Mouse (Mus musculus): ENCODE measurements at regions not wholly inside any gene's neighbourhood (a gene's known extent, or its start where the extent isn't known, plus 50 kb on each side); places are given as distances from the start of the nearest gene placed in this dataset.

DNA sequence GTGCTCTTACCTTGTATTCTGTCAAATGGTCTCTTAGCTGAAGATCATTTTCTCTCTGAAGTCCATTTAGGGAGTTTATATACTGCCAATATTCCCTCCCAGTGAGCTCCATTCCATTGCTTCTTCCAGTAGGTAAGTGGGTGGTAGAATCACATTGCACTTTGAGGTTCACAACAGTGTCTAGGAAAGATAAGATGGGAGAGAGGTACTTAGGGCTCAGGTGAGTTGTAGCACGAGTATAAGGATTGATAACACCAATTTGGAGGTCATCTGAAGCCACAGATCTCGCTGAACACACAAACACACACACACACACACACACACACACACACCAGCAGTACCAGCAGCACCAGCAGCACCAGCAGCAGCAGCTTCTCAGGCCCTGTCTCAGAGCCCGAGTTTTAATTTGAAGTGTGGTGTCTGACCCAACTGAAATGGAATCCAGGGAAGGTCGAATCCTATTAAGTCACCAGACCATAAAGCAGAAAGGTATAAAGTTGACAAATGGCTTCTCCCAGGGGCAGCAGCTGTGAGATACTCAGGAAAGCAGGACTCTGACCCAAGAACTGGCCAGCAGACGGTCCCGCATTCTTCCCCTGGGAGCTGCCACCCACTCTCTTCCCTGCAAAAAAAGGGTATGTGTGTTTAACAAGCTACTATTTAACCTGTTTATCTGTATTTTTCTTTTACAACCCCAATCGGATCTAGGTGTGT is 561.9 kb upstream of the Cdh11 start:
- TF ChIP-seq CTCF (IDR thresholded peaks at IDR 0.05; ENCODE audit: low read depth, low read length) = no peak
- no peak for TF ChIP-seq POLR2A (IDR thresholded peaks at IDR 0.05; ENCODE audit: extremely low read depth, insufficient read depth, low read length)
